Mouse (Mus musculus): ENCODE data around the gene Isca1.
"Not testable (repeated sequence)": the region's sequence is repeated elsewhere in the genome, so short reads cannot be mapped to it uniquely, and the experiment has no call there.

The Isca1 gene

DNA sequence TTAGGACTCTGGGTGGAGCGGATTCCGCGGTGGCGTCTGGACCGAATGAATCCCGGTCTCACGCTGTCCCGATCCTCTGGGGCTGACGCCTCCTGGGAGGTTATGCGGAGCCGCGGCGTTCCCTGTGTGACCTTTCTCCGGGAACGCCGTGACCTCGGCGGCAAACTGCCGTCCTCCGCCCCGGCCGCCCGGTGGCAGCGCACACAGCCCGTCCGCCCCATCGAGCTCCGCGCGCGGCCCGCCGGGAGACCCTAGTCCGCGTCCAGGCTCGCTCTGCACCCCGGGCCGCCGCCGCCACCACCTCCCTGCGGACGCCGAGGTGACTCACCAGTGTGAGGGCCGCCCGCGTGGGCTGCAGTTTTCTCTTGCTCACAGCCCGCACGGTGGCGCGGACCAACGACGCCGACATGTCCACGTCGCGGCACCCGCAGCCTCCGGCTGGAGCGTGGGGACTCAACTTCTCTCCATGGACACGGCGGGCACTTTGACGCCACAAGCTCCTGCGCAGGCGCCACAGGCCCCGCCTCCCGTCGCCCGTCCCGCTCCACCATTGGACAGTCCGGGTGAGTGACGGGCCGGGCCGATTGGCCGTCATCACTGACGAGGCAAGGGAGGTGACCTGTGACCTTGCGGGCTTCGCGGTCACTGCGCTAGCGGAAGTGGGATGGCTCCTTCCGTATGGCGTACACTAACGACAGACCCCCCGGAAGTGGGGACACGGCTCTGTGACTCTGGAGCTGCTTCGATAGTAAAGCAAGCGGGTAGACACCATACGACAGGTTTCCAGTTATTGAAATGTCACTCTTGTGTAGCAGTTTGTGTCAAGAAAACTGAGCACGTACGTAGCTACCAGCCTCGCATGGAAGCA, at the start of gene Isca1:
Gene Isca1, minus strand, starts transcription at position 515 of the 868 bp plus-strand sequence.
- peak; percentile 99 to 100 for DNase-seq (ENCODE audit: low spot score in 2 of 2)

DNA sequence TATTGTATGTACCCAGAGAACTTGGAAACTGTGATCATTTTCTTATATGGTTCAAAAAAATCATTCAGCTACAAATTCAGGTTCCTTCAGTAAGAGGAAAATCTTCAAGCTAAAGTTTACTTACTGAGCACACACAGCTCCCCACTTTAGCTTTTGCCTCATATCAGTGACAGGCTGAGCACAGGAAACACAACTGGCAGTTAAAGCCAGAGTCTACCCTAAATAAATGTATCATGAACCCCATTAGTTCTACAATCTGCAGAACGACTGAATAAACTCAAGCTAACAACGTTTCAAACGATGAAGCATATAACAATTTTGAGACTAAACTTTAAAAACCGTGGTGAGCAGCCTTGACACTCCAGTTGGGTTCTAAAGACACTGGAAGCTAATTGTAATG, 47.7 kb upstream of the Isca1 start:
- DNase-seq (ENCODE audit: low spot score in 2 of 2), result no peak

GRCm38 (mm10) chr13:59814109-59814591, 44.5 kb upstream of the Isca1 start:
- DNase-seq (ENCODE audit: low spot score in 2 of 2), result peak; percentile 66 to 73

DNA sequence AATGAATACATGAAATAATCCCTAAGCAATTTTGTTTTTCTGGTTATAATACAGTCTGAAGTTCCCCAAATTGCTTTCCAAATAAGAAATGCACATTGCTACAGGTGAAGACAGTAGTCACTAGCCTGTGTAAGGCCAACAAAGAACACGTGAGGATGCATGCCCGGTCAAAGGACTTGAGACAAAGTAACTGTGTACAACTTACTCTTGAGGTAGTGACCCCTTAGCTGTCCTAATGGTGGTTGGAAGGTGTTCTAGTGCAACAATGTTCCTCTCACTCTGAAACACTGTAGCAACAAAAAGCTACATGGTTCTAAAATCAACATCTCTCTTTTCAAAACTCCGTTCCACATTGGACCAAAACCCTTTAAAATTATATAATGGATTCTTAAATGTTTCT, 42.0 kb upstream of the Isca1 start:
- no peak for DNase-seq (ENCODE audit: low spot score in 2 of 2)

DNA sequence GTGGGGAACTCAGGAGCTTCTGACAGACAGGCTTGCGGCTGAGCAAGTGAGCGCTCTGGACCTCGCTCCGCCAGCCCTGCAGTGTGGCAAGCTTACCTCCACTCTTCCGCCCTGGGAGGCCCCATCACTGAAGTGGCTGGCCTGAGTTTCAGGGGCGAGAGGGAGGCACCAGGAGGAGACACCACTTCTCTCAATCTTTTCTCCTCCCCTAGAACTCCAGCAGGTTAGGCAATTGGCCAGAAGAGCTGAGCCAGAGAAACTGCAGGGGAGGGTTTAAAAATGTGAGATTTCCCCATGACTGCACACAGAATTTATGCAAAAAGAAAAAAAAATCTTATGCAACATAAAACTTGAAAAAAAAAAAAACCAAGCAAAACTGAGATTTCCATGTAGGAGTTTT, 31.4 kb upstream of the Isca1 start:
- no peak for DNase-seq (ENCODE audit: low spot score in 2 of 2)

- DNase-seq (ENCODE audit: low spot score in 2 of 2), result no peak
Observed at GRCm38 (mm10) chr13:59800077-59800476, 30.5 kb upstream of the Isca1 start.

- no peak for DNase-seq (ENCODE audit: low spot score in 2 of 2)
Observed at GRCm38 (mm10) chr13:59798306-59798705, 28.7 kb upstream of the Isca1 start.

- peak in 1 of 2 experiments; percentile 69 for DNase-seq (ENCODE audit: low spot score in 2 of 2)
Observed at GRCm38 (mm10) chr13:59796466-59796848, 26.8 kb upstream of the Isca1 start.

- DNase-seq (ENCODE audit: low spot score in 2 of 2), result peak; percentile 73 to 78
Observed at GRCm38 (mm10) chr13:59795807-59796465, 26.3 kb upstream of the Isca1 start.

DNA sequence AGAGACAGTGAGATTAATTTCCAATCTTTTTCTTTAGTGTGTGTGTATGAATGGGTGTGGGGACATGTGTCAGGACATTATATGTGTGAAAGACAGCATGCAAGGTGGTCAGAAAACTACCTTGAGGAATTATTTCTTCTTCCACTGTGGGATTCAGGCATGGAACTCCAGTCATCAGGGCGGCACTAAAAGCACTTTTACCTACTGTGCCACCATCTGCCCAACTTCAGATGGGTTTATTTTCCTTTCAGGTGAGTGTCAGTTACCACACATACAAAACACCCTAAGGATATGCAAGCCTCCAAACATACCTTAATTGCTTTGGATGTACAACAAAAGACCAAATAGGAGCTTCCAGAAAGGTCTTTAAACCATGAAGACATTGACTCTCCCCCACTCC, 25.2 kb upstream of the Isca1 start:
- DNase-seq (ENCODE audit: low spot score in 2 of 2), result no peak

DNA sequence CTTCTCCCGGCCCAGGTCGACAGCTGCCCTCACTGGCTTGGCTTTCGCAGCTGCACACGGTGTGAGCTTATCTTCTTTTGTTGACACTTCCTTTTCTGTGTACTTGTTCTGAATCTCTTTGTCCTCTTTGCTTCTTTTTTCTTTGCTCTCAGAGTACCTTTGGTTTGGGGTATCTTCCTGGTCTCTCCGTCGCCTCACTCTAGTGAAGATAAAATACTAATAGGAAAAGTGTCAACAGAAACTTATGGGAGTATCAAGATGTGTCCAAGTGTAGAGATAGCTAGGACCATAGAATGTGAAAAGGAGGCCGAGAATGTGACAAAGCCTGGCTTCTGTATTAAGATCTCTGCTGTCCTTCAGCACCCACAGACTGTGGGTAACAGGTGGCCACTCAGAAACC, 12.5 kb upstream of the Isca1 start, which contains the start of gene Gm49354:
Gene Gm49354, minus strand, starts transcription at position 101 of the 400 bp plus-strand sequence.
- DNase-seq (ENCODE audit: low spot score in 2 of 2), result no peak

DNA sequence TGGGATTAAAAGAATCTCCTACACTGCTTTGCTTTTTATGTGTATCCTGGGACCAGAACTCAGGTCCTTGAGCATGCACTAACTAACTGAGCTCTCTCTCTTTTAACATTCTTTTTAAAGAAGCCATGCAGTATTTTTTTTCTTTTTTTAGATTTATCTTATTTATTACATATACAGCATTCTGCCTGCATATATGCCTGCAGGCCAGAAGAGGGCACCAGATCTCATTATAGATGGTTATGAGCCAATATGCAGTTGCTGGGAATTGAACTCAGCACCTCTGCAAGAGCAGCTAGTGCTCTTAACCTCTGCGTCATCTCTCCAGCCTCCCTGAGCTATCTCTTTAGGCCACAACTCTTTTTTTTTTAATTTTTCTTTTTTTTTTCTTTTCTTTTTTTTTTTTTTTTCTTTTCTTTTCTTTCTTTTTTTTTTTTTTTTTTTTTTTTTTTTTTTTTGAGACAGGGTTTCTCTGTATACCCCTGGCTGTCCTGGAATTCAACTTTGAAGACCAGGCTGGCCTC, 10.2 kb upstream of the Isca1 start:
- DNase-seq (ENCODE audit: low spot score in 2 of 2), result not testable (repeated sequence)

GRCm38 (mm10) chr13:59779213-59779612, 9.6 kb upstream of the Isca1 start:
- DNase-seq (ENCODE audit: low spot score in 2 of 2), result no peak

DNA sequence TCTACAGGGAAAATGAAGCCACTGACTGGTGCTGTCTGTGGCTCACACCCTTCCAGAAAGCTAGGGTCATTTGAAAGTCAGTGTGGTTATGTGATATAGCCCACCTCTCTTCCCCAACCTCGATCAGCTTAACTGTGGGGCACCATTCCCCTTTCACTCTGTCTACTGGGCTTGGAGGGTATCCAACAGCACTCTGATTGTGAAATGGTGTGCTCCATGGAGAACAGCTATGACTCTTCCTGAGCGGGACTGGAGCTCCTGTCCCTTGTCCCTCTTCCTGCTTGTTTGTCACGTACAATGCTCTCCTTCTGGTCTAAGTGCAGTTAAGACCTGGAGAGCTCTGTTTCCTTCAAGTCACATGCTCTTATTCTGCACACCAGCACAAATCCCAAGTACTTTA, 5.6 kb upstream of the Isca1 start:
- no peak for DNase-seq (ENCODE audit: low spot score in 2 of 2)

DNA sequence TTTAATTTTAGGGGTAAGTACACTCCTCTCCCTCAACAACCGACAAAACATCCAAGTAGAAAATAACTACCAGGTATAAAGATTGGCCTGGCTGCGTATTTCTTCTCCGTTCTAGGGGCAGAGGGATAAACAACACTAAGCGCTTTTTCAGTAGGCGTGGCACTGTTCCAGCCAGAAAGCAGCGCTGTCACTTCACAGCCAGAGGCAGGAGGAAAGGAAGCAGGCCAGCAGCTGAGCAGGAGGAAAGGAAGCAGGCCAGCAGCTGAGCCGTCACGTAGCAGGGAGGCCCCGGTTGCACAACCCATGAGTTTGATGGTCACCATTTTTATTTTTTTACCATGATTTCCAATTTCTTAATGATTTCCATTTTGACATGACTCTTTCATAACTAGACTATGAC, 1.6 kb upstream of the Isca1 start:
- peak; percentile 78 to 85 for DNase-seq (ENCODE audit: low spot score in 2 of 2)

DNA sequence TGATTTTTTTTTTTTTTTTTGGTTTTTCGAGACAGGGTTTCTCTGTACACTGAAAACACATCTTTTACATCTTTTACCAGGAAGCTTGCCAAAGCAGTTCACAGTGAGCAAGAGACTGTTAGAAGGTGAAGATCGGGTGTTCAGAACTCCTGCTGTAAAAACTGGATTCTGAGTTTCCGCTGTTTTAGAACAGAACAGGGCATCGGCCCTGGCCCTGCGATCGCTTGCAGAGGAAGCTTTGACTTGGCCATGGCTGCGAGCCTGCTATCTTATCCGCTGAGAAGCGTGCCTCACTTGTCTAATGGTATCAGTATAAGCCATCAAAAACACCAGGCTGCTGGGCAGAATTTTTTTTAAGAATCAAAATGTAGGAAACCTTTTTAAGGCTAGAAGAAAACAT, 1.2 kb upstream of the Isca1 start:
- DNase-seq (ENCODE audit: low spot score in 2 of 2), result peak in 1 of 2 experiments; percentile 33

DNA sequence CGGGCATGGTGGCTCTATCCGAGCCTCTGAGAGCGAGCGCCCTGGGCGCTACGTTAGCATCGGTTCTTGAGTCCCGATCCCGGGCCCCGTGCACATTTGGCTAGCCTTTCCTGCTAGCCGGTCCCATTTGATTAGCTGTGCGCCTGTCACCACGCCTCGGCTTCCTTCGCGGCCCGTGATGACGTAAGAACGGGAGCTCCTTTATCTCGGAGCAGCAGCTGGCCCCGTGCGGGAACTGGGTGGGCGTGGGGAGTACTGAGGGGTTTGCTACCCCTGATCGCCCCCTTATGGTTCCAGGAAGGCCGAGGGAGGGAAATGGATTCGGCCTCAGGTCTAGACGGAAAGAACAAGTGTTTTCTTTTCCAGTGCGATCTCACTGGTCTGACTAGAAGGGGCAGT, 553 bp upstream of the Isca1 start:
- peak; percentile 94 to 95 for DNase-seq (ENCODE audit: low spot score in 2 of 2)

DNA sequence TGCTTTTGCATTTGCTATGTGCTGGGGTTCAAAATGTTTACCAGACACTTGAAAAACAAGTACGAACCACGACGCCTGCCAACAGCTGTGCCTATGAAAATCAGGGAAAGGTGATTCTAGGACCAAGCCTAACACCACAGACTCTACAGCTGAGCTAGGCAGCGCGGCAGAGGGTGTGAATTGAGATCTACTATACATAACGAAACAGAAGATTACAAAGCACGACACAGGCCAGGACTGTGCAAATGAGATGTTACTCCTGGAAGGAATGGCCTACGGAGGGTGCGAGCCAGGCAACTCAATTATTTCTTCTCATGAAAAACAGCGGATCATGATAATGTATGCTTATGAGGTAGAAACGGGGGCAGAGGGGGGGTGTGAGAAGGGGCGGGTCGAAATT, 1.1 kb downstream of the Isca1 start:
- peak in 1 of 2 experiments; percentile 25 for DNase-seq (ENCODE audit: low spot score in 2 of 2)

- DNase-seq (ENCODE audit: low spot score in 2 of 2), result no peak
Observed at GRCm38 (mm10) chr13:59766786-59767515, 2.7 kb downstream of the Isca1 start.

DNA sequence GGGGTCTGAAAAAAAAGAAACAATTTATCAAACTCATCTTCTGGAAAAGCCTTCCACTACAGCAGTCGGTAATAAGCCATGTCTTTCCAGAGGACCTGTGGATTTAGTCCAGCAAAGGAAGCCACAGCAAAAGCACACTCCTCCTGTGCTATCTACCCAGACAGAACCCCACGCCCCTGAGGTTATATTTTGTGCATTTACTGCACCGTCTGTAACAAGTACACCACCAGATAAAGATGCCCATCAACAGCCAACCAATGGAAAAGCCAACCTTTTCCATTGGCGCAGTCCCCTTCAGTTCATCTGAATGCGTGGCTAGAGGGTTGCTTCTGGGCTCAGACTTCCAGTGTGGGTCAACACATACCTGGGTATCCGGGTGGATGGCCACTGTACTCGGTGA, 6.8 kb downstream of the Isca1 start:
- peak in 1 of 2 experiments; percentile 45 for DNase-seq (ENCODE audit: low spot score in 2 of 2)

- no peak for DNase-seq (ENCODE audit: low spot score in 2 of 2)
Observed at GRCm38 (mm10) chr13:59756906-59757305, 12.7 kb downstream of the Isca1 start.

- DNase-seq (ENCODE audit: low spot score in 2 of 2), result no peak
Observed at GRCm38 (mm10) chr13:59750310-59750709, 19.3 kb downstream of the Isca1 start.

Data from spleen, postnatal 4 days (tissue).